Mouse (Mus musculus) hindbrain, embryonic 12.5 days (tissue): Measurements from ENCODE around the gene Gm49361. TPM values are rescaled to one million over a fixed set of nuclear protein-coding genes. Genes with fewer than 3 reads are reported as not detected.
A peak's percentile ranks its signal among the peaks of the same experiment; 100 is the strongest.
"Not testable (repeated sequence)": the region's sequence is repeated elsewhere in the genome, so short reads cannot be mapped to it uniquely, and the experiment has no call there.

Experiments used
- ATAC-seq: fragments of 200-750 bp; cut with Nextera tagmentation; 2 replicates; pipeline ENCODE4 v1.8.0; 2017; ENCODE audit warnings: moderate TSS enrichment; ENCODE audit not compliant: low FRiP score
- H3K27ac ChIP-seq: fragments of 300-500 bp; sonication (generic); 2 replicates; pipeline ENCODE4 v1.5.1; 2016; ENCODE audit warnings: mild to moderate bottlenecking
- H3K27me3 ChIP-seq: fragments of 300-500 bp; sonication (generic); 2 replicates; pipeline ENCODE4 v1.6.1; 2016; ENCODE audit warnings: mild to moderate bottlenecking
- H3K36me3 ChIP-seq: fragments of 300-500 bp; sonication (generic); 2 replicates; pipeline ENCODE4 v1.6.1; 2016; ENCODE audit warnings: mild to moderate bottlenecking
- H3K4me1 ChIP-seq: fragments of 300-500 bp; sonication (generic); 2 replicates; pipeline ENCODE4 v1.6.1; 2016
- H3K4me2 ChIP-seq: fragments of 300-500 bp; sonication (generic); replicated peaks from 2 replicates; pipeline ENCODE4 v1.6.1; 2016; ENCODE audit warnings: mild to moderate bottlenecking
- H3K4me3 ChIP-seq: fragments of 300-500 bp; sonication (generic); 2 replicates; pipeline ENCODE4 v1.5.1; 2016; ENCODE audit warnings: mild to moderate bottlenecking
- H3K9ac ChIP-seq: fragments of 300-500 bp; sonication (generic); 2 replicates; pipeline ENCODE4 v1.6.1; 2016; ENCODE audit warnings: mild to moderate bottlenecking, moderate library complexity
- H3K9me3 ChIP-seq: fragments of 300-500 bp; sonication (generic); replicated peaks from 2 replicates; pipeline ENCODE4 v1.6.1; 2016; ENCODE audit warnings: mild to moderate bottlenecking
- WGBS: fragments of 180-500 bp; shearing (Covaris S2); methylation state at CpG from one replicate; pipeline ENCODE4 v1.1.7; 2016; 5-methylcytosine and 5-hydroxymethylcytosine counted together
- polyA plus RNA-seq: library from polyadenylated mRNA; unstranded; fragments of >200 nt; fragmentation: Nextera tagmentation; extraction: Ambion mirVana; gene quantifications from 2 replicates; pipeline ENCODE4 v1.2.1, GENCODE M21; 2016

The Gm49361 gene
- polyA plus RNA-seq, 1 experiment from 2014 or later: not detected

DNA sequence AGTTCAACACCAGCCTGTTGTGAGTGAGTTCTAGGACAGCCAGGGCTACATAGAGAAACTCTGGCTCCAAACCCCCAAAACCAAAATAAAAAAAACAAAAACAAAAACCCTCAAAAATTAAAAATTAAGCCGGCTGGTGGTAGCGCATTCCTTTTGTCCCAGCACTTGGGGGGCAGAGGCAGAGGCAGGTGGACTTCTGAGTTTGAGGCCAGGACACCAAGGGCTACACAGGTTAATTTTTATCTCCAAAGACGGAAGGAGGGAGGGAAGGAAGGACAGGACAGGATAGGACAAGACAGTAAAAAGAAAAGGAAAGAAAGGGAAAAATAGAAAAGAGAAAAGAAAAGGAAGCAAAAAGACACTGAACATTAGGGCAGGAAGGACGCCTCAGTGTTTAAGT is 63.2 kb downstream of the Gm49361 start:
- no peaks in the 10 kb centered on the region for H3K9me3 ChIP-seq
- no peak overlapping the region for H3K4me3 ChIP-seq
- no peak for ATAC-seq
- no peaks in the 10 kb centered on the region for H3K36me3 ChIP-seq
- 87% methylated on average over 4 of the region's 4 CpGs for WGBS
- no peak overlapping the region for H3K4me2 ChIP-seq
- H3K27me3 ChIP-seq: no peaks in the 10 kb centered on the region
- no peak overlapping the region for H3K27ac ChIP-seq
- no peak overlapping the region for H3K9ac ChIP-seq
- H3K4me1 ChIP-seq: no peaks in the 10 kb centered on the region

DNA sequence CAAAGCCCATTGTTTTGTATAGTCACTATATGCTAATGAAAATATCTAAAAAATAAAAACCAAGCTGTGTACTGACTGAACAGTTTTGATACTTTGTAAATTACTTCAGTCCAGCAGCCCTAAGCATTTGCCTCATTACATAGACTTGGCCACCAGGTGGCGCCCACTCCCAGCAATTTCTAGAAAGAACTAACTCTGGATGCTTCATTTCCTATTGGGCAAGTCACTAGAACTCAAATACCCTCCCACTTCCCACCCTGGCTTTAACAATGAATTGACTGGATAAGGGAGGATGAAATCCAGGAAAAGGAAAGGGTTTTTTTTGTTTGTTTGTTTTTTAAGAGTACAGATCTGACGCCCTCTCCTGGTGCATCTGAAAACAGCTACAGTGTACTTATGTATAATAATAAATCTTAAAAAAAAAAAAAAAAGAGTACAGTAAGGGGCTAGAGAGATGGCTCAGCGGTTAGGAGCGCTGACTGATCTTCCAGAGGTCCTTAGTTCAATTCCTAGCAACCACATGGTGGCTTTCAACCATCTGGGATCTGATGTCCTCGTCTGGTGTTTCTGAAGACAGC is 65.9 kb downstream of the Gm49361 start:
- H3K4me3 ChIP-seq: no peak overlapping the region
- H3K4me2 ChIP-seq: no peak overlapping the region
- no peak overlapping the region for H3K9ac ChIP-seq
- H3K27ac ChIP-seq: no peak overlapping the region
- WGBS: 44% methylated on average over 5 of the region's 5 CpGs
- no peaks in the 10 kb centered on the region for H3K27me3 ChIP-seq
- peak; percentile 67; the same call in 1 of the 2 replicates for ATAC-seq
- no peaks in the 10 kb centered on the region for H3K4me1 ChIP-seq
- no peaks in the 10 kb centered on the region for H3K36me3 ChIP-seq
- no peaks in the 10 kb centered on the region for H3K9me3 ChIP-seq

DNA sequence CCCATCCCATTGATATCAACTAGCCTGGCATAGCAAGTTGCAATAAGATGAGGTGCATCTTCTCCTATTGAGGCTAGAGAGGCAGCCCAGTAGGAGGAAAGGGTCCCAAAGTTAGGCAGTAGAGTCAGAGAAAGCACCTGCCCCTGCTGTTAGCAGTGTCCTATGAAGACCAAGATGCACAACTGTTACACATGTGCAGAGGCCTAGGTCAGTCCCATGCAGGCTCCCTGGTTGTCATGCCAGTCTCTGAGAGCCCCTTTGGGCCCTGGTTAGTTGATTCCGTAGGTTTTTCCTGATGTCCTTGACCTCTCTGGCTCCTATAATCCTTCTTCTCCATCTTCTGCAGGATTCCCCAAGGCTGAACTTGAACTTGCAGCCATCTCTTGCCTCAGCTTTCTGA is 66.4 kb downstream of the Gm49361 start:
- WGBS: 40% methylated on average over 1 of the region's 1 CpGs
- no peak overlapping the region for H3K9ac ChIP-seq
- no peaks in the 10 kb centered on the region for H3K27me3 ChIP-seq
- no peaks in the 10 kb centered on the region for H3K36me3 ChIP-seq
- no peak overlapping the region for H3K4me2 ChIP-seq
- no peak overlapping the region for H3K4me3 ChIP-seq
- no peak for ATAC-seq
- H3K9me3 ChIP-seq: no peaks in the 10 kb centered on the region
- no peak overlapping the region for H3K27ac ChIP-seq
- no peaks in the 10 kb centered on the region for H3K4me1 ChIP-seq

DNA sequence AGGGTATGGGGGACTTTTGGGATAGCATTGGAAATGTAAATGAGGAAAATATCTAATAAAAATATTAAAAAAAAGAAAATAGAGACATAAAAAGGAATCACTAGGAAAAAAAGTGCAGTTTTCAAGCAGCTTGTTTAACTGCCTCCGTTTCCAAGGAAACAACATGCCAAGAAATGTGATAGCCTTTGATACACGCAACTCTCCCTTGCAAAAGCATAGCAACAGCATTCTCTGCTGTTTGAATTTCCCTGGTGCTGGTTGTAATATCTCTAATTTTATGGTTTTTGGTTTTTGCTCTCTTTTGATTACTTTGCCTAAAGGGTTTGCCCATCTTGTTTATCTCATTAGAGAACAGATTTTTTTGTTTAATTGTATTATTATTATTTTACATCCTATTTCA is 70.4 kb downstream of the Gm49361 start:
- no peaks in the 10 kb centered on the region for H3K27me3 ChIP-seq
- no peak overlapping the region for H3K27ac ChIP-seq
- no peaks in the 10 kb centered on the region for H3K36me3 ChIP-seq
- H3K4me2 ChIP-seq: no peak overlapping the region
- no peak overlapping the region for H3K9ac ChIP-seq
- H3K4me1 ChIP-seq: no peaks in the 10 kb centered on the region
- ATAC-seq: no peak
- WGBS: 55% methylated on average over 2 of the region's 2 CpGs
- H3K9me3 ChIP-seq: no peaks in the 10 kb centered on the region
- no peak overlapping the region for H3K4me3 ChIP-seq

DNA sequence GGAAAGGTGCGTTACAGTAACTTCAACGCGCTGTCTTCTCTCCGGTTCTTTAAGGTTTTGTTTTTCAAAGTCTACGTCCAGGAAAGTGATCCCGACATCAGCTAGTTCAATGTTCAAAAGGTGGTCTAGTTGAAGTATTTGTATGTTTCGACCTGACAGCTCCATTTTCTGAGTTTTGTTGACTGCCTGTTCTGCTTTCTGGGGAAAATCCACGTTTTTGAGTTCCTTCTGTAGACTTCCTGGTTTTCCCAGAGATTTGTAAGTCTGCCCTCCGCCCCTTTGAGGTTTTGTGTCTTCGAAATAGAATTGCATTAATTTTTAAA is 80.3 kb downstream of the Gm49361 start:
- peaks cover 13% of the 10 kb centered on the region for H3K4me1 ChIP-seq
- H3K4me2 ChIP-seq: peak overlapping the region; percentile 93
- WGBS: 15% methylated on average over 10 of the region's 10 CpGs
- H3K27ac ChIP-seq: peak overlapping the region; percentile 97
- peak overlapping the region; percentile 90 for H3K9ac ChIP-seq
- H3K27me3 ChIP-seq: no peaks in the 10 kb centered on the region
- H3K36me3 ChIP-seq: no peaks in the 10 kb centered on the region
- ATAC-seq: no peak
- H3K4me3 ChIP-seq: peak overlapping the region; percentile 86
- H3K9me3 ChIP-seq: no peaks in the 10 kb centered on the region

DNA sequence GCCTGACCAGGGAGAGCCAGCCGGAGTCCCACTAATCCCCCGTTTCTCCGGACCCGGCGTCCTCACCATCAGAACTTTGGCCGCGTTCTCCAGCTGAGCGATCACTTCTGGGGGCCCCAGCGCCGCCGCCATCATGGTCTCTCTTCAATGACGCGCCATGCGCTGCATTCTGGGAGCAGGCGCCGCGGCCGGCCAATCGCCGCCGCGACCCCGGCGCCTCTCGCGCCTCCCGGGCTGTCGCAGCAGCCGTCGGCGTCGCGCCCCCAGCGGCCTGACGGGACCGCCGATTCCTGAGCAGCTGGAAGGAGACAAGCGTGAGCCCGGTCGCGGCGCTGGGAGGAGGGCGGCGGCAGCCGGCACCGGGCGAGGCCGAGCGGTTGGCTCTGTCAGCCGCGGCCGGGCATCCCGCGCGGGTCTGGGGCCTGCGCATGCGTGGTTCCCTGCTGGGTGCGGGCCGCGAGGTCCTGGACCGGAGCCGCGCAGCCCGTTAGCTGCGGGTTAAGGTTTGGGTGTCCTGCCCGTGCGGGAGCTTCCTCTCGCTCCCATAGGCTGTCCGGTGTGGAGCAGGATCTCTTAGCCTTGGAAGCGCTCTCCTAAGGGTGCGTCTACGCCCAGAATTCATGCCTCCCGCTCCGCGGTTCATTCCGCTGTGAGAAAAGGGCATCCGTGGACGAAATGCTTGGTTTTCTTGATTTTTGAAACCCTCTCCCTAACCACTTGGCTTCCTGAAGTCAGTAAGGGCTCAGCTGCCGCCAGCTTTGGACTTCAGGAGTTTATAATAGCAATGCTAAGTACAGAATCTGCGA is 80.9 kb downstream of the Gm49361 start, which contains the start of gene Xpo4:
Xpo4 (minus strand) TSS at position 609 of the 806 bp plus-strand sequence.
- Histone ChIP-seq H3K4me2 (peak within 1 kb of the TSS; percentile 93), H3K4me1 (peaks cover 13% of the 10 kb centered on the region), H3K9me3 (no peaks in the 10 kb centered on the region), H3K27me3 (no peaks in the 10 kb centered on the region), H3K9ac (peak within 1 kb of the TSS; percentile 90), H3K27ac (peak within 1 kb of the TSS; percentile 97), H3K36me3 (no peaks in the 10 kb centered on the region), H3K4me3 (peak within 1 kb of the TSS; percentile 86)
- ATAC-seq: peak; percentile 97
- under 1% methylated on average over 72 of the region's 80 CpGs for WGBS

DNA sequence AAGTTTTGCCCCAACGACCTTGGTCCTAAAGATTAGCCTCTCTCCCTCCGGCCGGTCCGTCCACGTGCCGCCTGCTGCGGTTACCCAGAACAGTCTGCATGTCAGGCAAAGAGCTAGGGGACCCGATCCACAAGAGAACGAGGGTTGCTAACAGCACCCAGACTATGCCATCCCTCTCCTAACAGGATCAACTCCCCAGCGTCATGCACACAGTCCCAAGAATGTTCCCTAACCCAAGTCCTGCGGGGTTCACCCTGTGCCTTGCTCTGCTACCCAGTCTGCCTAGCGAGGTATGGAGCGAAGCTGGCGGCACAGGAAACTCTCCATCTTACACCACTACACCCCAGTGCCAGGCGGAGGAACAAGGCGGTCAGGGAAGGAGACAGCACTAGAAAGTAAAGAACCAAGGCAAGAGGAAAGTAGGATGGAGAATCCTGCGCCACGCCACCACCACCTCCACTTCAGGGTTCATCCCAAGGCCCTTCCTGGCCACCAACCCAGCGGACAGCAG is 81.5 kb downstream of the Gm49361 start:
- peak overlapping the region; percentile 97 for H3K27ac ChIP-seq
- peak overlapping the region; percentile 90 for H3K9ac ChIP-seq
- peaks cover 13% of the 10 kb centered on the region for H3K4me1 ChIP-seq
- peak overlapping the region; percentile 93 for H3K4me2 ChIP-seq
- WGBS: under 1% methylated on average over 19 of the region's 19 CpGs
- peak overlapping the region; percentile 86 for H3K4me3 ChIP-seq
- no peaks in the 10 kb centered on the region for H3K9me3 ChIP-seq
- H3K36me3 ChIP-seq: no peaks in the 10 kb centered on the region
- H3K27me3 ChIP-seq: no peaks in the 10 kb centered on the region
- ATAC-seq: peak; percentile 71

DNA sequence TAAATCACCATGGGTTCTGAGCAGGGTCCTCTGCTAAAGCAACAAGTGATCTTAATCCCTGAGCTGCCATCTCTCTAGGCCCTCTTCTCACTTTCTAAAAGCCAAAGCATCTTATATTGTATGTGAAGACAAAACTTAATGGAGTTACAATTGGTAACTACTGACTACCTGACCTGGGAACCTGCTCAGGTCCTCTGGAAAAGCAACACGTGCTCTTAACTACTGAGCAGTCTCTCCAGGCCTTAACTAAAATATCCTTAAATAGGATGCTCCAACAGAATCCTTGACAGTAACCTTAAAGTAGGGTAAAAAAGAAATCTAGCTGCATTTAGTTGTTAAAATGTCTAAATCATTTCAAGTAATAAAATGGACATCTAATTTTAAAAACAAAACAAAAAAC is 82.3 kb downstream of the Gm49361 start:
- H3K4me1 ChIP-seq: peaks cover 13% of the 10 kb centered on the region
- H3K27ac ChIP-seq: no peak overlapping the region
- H3K36me3 ChIP-seq: no peaks in the 10 kb centered on the region
- peak overlapping the region; percentile 86 for H3K4me3 ChIP-seq
- no peak for ATAC-seq
- H3K9me3 ChIP-seq: no peaks in the 10 kb centered on the region
- no peak overlapping the region for H3K9ac ChIP-seq
- H3K4me2 ChIP-seq: peak overlapping the region; percentile 93
- WGBS: 50% methylated on average over 1 of the region's 1 CpGs
- H3K27me3 ChIP-seq: no peaks in the 10 kb centered on the region

DNA sequence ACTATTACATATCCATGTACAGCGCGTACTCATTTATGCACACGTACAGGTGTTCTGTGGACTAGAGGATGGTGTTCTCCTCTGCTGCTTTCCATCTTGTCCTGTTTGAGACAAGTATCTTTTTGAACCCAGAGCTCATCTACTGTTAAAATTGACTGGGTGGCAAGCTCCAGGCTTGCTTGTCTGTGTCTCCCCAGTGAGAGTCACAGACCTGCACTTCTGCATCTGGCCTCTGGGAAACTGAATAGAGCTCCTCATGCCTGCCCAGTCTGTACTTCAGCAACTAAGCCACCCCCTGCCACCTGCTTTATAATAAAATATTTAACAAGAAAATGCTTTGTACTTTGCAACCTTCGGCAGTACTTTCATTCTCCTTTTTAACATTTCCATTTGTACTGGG is 87.6 kb downstream of the Gm49361 start:
- no peak for ATAC-seq
- no peak overlapping the region for H3K4me2 ChIP-seq
- H3K4me1 ChIP-seq: no peaks in the 10 kb centered on the region
- no peak overlapping the region for H3K4me3 ChIP-seq
- H3K27ac ChIP-seq: no peak overlapping the region
- H3K27me3 ChIP-seq: no peaks in the 10 kb centered on the region
- H3K9ac ChIP-seq: no peak overlapping the region
- H3K36me3 ChIP-seq: no peaks in the 10 kb centered on the region
- H3K9me3 ChIP-seq: no peaks in the 10 kb centered on the region
- WGBS: 95% methylated on average over 4 of the region's 4 CpGs

DNA sequence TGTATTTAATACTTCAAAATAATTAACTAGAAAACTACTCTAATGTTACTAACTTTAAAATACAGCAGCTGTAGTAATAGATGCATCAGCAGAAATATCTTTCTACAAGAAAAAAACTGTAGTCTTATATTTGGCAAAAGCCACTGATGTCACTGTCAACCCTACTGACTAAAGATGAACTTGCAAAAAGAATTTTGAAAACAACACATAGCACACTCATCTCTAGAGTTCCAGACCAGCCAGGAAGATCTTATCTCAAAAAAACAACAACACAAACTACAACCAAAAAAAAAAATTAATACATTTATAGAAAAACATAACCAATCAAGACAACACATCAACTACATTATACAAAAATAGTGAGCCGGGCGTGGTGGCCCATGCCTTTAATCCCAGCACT is 88.4 kb downstream of the Gm49361 start:
- Histone ChIP-seq H3K36me3 (no peaks in the 10 kb centered on the region), H3K9me3 (no peaks in the 10 kb centered on the region), H3K4me2 (no peak overlapping the region), H3K4me1 (no peaks in the 10 kb centered on the region), H3K27me3 (no peaks in the 10 kb centered on the region), H3K9ac (no peak overlapping the region), H3K4me3 (no peak overlapping the region), H3K27ac (no peak overlapping the region)
- WGBS: 100% methylated on average over 2 of the region's 2 CpGs
- no peak for ATAC-seq

DNA sequence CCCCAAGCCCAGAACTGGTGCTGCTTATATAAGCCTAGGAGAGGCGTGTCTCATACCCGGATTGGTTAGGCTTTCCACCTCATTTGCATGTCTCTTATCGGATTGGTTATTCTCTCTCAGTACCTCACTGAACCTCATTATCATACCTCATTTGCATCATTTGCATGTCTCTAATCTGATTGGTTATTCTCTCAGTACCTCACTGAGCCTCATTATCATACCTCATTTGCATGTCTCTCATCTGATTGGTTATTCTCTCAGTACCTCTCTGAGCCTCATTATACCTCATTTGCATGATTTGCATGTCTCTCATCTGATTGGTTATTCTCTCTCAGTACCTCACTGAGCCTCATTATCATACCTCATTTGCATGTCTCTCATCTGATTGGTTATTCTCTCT is 89.4 kb downstream of the Gm49361 start:
- H3K4me1 ChIP-seq: not testable (repeated sequence)

DNA sequence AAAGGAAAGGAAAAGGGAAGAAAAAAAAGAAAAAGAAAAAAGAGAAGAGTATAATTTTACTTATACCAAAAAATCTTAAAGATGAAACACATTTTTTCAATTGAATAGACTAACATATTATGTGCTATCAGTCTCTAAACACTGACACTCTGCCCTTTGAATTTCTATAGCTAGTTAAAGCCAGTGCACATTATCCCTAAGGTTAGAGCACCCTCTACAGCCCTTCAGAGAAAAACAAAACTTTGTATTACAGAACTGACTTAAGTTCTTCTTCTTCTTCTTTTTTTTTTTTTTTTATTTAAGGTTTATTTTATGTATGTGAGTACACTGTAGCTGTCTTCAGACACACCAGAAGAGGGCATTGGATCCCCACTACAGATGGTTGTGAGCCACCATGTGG is 96.4 kb downstream of the Gm49361 start:
- Histone ChIP-seq H3K4me3 (no peak overlapping the region), H3K9ac (no peak overlapping the region), H3K36me3 (no peaks in the 10 kb centered on the region), H3K27me3 (no peaks in the 10 kb centered on the region), H3K4me1 (no peaks in the 10 kb centered on the region), H3K9me3 (no peaks in the 10 kb centered on the region), H3K27ac (no peak overlapping the region), H3K4me2 (no peak overlapping the region)
- no peak for ATAC-seq

More for the DNA sequence above, 89.4 kb downstream of the Gm49361 start:
- not testable (repeated sequence) for H3K4me2 ChIP-seq, H3K4me3 ChIP-seq, H3K36me3 ChIP-seq, ATAC-seq, H3K9ac ChIP-seq, H3K9me3 ChIP-seq, H3K27me3 ChIP-seq, H3K27ac ChIP-seq
- WGBS: 96% methylated on average over 3 of the region's 3 CpGs

DNA sequence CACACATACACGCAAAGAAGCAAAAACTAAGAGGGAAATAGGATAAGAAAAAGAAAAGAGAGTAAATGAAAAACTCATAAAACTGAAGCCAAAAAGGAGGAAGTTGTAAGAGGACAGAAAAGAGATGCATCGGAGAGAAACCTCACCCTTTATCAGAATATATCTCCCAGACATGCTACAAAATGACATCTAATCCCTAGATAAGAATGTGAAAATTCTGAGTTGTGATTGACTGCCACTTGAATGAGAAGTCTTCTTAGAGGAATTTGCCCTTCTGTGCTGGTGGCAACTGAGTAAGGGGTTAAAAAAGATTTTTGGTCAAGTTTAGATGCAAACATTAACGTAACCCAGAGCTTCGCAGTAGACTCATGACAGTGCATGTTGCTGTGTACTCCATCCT is 99.7 kb downstream of the Gm49361 start:
- H3K9me3 ChIP-seq: no peaks in the 10 kb centered on the region
- no peak overlapping the region for H3K4me3 ChIP-seq
- H3K4me2 ChIP-seq: no peak overlapping the region
- no peaks in the 10 kb centered on the region for H3K4me1 ChIP-seq
- H3K9ac ChIP-seq: no peak overlapping the region
- 91% methylated on average over 4 of the region's 4 CpGs for WGBS
- H3K27ac ChIP-seq: no peak overlapping the region
- no peak for ATAC-seq
- no peaks in the 10 kb centered on the region for H3K27me3 ChIP-seq
- H3K36me3 ChIP-seq: 0 out of 2 replicates have a peak, but pooled peaks cover 3% of the 10 kb centered on the region
